Mouse (Mus musculus) cerebellum, adult 2 months (tissue): ENCODE measurements around the gene Irf2.

ENCODE experiments used
- CTCF ChIP-seq: fragments of 200-500 bp; IDR thresholded peaks from 2 replicates; pipeline ENCODE4 v1.5.1; 2011; ENCODE audit warnings: low read depth, mild to moderate bottlenecking, control low read depth, low read length, moderate library complexity, borderline replicate concordance; ENCODE audit not compliant: insufficient read depth
- POLR2A ChIP-seq: fragments of 200-500 bp; IDR thresholded peaks from 2 replicates; pipeline ENCODE4 v1.6.1; 2011; ENCODE audit warnings: low read length, control low read depth, borderline replicate concordance; ENCODE audit not compliant: insufficient read depth

DNA sequence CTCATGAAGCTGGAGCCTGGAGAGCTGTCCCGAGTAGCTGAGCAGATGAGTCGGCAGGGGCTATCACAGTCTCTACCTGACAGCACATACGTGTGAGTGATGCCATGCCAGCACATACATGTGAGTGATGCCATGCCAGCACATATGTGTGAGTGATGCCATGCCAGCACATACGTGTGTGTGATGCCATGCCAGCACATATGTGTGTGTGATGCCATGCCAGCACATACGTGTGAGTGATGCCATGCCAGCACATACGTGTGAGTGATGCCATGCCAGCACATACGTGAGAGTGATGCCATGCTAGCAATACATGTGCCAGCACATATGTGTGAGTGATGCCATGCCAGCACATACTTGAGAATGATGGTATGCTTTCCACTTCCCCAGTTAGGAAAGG lies 18.6 kb downstream of the Irf2 start:
- TF ChIP-seq POLR2A (no peak), CTCF (no peak)
